Mouse (Mus musculus) duodenum, adult 2 months (tissue): Measurements from ENCODE around the gene Olfr986. TPM values are rescaled to one million over a fixed set of nuclear protein-coding genes. Genes with fewer than 3 reads are reported as not detected.

Source experiments
- polyA plus RNA-seq: library from polyadenylated mRNA; depleted of rRNA; stranded (reverse); fragments of >200 nt; gene quantifications from 2 replicates; pipeline ENCODE4 v1.2.3, GENCODE M21; 2012; ENCODE audit warnings: low replicate concordance; rRNA removed

Olfr986 gene
- not detected in 2 replicates for polyA plus RNA-seq

GRCm38 (mm10) chr9:40180620-40181019 lies at the start of gene Olfr986:
TSS of gene Olfr986 (plus strand) at chr9:40180920.

GRCm38 (mm10) chr9:40192098-40193038 lies 11.6 kb downstream of the Olfr986 start, which contains the start of gene Zfp202:
TSS of gene Zfp202 (plus strand) at chr9:40192316.

Other genes starting within 250 kb of the Olfr986 start
- not detected in 2 replicates for gene Olfr974, start 243.4 kb upstream of the Olfr986 start, polyA plus RNA-seq
- gene Olfr975, start 228.9 kb upstream of the Olfr986 start, polyA plus RNA-seq: not detected in 2 replicates
- not detected in 2 replicates for gene Olfr976, start 219.8 kb upstream of the Olfr986 start, polyA plus RNA-seq
- gene Olfr978, start 188.8 kb upstream of the Olfr986 start, polyA plus RNA-seq: not detected in 2 replicates
- gene Olfr979, start 177.5 kb upstream of the Olfr986 start, polyA plus RNA-seq: not detected in 2 replicates
- not detected in 2 replicates for gene Olfr980, start 171.3 kb upstream of the Olfr986 start, polyA plus RNA-seq
- not detected in 2 replicates for gene Olfr981, start 159.5 kb upstream of the Olfr986 start, polyA plus RNA-seq
- gene Olfr982, start 107.1 kb upstream of the Olfr986 start, polyA plus RNA-seq: not detected in 2 replicates
- gene Olfr983, start 87.3 kb upstream of the Olfr986 start, polyA plus RNA-seq: not detected in 2 replicates
- not detected in 2 replicates for gene Olfr984, start 66.7 kb upstream of the Olfr986 start, polyA plus RNA-seq
- gene Olfr985, start 50.7 kb upstream of the Olfr986 start, polyA plus RNA-seq: not detected in 2 replicates
- gene Tmem225, start 32.8 kb upstream of the Olfr986 start, polyA plus RNA-seq: not detected in 2 replicates
- gene Zfp202, start 11.4 kb downstream of the Olfr986 start, polyA plus RNA-seq: 0.06 and 0.32 TPM in 2 replicates
- 0.02 and 0.50 TPM in 2 replicates for gene Scn3b, start 88.3 kb downstream of the Olfr986 start, polyA plus RNA-seq